Mouse (Mus musculus): ENCODE data around the gene Gabrb1. TPM values are rescaled to one million over a fixed set of nuclear protein-coding genes. Genes with fewer than 3 reads are reported as not detected.
A peak's percentile ranks its signal among the peaks of the same experiment; 100 is the strongest.

Gabrb1 gene
- polyA plus RNA-seq, 1 experiment: not detected

DNA sequence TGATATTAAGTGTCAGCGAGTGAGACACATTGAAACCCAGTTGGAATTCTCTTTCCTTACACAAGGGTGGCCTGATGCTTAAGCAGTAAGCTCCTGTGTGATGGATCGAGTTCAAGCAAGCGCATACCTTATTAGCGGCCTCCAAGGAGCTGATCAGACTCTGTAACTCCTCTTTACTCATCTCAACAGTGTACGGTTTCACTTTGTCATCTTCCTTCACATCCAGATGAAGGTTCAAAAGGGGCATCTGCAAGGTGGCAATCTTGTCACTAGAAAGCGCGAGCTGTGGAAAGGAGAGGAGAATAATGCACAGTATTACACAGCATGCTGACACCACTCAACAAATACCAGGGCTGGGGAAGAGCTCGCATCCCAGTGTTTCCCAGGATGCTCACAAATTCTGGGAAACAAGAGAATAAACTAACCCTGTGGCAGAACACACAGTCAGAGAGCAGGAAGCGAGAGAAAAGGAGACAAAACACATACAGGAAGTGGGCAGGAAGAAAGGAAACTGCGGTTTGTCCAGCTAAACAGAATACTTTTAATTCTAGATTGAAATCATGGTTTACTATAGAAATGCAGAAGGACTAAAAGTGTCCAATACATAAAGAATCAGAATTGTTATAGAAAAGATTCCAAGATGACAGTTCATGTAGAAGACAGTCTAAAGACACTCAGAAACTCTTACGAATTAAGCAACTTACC, 503.0 kb downstream of the Gabrb1 start:
- Histone ChIP-seq H3K27ac (ENCODE audit: insufficient read depth, low read length) (no peak overlapping the region), H3K4me3 (ENCODE audit: low read depth, low read length) (no peak overlapping the region), H3K9ac (ENCODE audit: low read depth, poor library complexity, severe bottlenecking) (no peak overlapping the region), H3K27me3 (ENCODE audit: control insufficient read depth, insufficient read depth, low read length, poor library complexity, severe bottlenecking) (no peaks in the 10 kb centered on the region), H3K4me1 (ENCODE audit: control insufficient read depth, insufficient read depth, low read length) (no peaks in the 10 kb centered on the region), H3K9me3 (replicated peaks; ENCODE audit: control insufficient read depth, insufficient read depth, low read length, poor library complexity, severe bottlenecking) (no peaks in the 10 kb centered on the region), H3K36me3 (ENCODE audit: control insufficient read depth, insufficient read depth, low read length, poor library complexity, severe bottlenecking) (peaks cover 42% of the 10 kb centered on the region)
- TF ChIP-seq CTCF (IDR thresholded peaks at IDR 0.05; ENCODE audit: low read depth, low read length): no peak
- no peak for TF ChIP-seq POLR2A (IDR thresholded peaks at IDR 0.05; ENCODE audit: insufficient read depth, low read length)
- TF ChIP-seq EP300 (IDR thresholded peaks at IDR 0.05; ENCODE audit: insufficient read depth, low read depth, low read length): no peak

DNA sequence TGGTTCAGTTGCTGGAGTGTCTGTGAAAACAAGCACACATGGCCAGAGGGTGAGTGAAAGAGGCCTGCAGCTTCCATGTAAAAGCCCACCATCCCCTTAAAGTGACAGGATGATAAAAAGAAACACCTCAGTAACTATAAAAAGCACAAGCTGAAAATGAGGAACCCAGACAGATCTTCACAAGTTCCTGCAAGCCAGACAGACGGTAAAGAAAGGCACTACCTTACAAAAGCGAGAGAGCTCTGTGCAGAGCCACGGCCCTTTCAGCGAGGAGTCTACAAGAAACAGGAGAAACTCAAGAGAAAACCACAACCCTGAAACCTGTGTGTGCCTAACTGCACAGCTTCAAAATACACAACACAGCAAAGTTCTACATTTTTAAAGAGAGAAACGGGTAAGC, 504.9 kb downstream of the Gabrb1 start:
- no peak overlapping the region for H3K27ac ChIP-seq (ENCODE audit: insufficient read depth, low read length)
- H3K27me3 ChIP-seq (ENCODE audit: control insufficient read depth, insufficient read depth, low read length, poor library complexity, severe bottlenecking): no peaks in the 10 kb centered on the region
- H3K9ac ChIP-seq (ENCODE audit: low read depth, poor library complexity, severe bottlenecking): no peak overlapping the region
- no peaks in the 10 kb centered on the region for H3K9me3 ChIP-seq (replicated peaks; ENCODE audit: control insufficient read depth, insufficient read depth, low read length, poor library complexity, severe bottlenecking)
- peaks cover 42% of the 10 kb centered on the region for H3K36me3 ChIP-seq (ENCODE audit: control insufficient read depth, insufficient read depth, low read length, poor library complexity, severe bottlenecking)
- peaks cover 3% of the 10 kb centered on the region for H3K4me1 ChIP-seq (ENCODE audit: control insufficient read depth, insufficient read depth, low read length)
- TF ChIP-seq EP300 (IDR thresholded peaks at IDR 0.05; ENCODE audit: insufficient read depth, low read depth, low read length) (no peak), CTCF (IDR thresholded peaks at IDR 0.05; ENCODE audit: low read depth, low read length) (no peak), POLR2A (IDR thresholded peaks at IDR 0.05; ENCODE audit: insufficient read depth, low read length) (no peak)
- H3K4me3 ChIP-seq (ENCODE audit: low read depth, low read length): no peak overlapping the region

DNA sequence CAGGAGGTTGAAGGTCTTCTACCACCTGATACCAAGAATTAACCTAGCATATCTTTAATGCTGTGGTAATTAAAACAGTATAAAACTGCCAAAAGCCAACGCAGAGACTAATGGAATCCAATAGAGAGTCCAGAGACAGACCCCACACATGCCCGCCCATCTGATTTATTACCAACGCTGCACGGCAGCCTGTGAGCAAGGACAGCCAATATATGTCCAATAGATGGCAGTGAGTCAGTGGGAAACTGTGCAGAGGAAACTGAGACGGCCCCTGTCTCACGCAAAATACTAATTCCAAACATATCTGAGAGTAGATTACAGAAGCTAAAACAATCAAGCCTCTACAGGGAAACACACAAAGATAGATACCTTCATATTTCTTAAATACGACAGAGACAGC, 506.5 kb downstream of the Gabrb1 start:
- no peak overlapping the region for H3K27ac ChIP-seq (ENCODE audit: insufficient read depth, low read length)
- peaks cover 37% of the 10 kb centered on the region for H3K36me3 ChIP-seq (ENCODE audit: control insufficient read depth, insufficient read depth, low read length, poor library complexity, severe bottlenecking)
- no peaks in the 10 kb centered on the region for H3K9me3 ChIP-seq (replicated peaks; ENCODE audit: control insufficient read depth, insufficient read depth, low read length, poor library complexity, severe bottlenecking)
- no peak overlapping the region for H3K4me3 ChIP-seq (ENCODE audit: low read depth, low read length)
- TF ChIP-seq POLR2A (IDR thresholded peaks at IDR 0.05; ENCODE audit: insufficient read depth, low read length): no peak
- TF ChIP-seq CTCF (IDR thresholded peaks at IDR 0.05; ENCODE audit: low read depth, low read length): no peak
- no peak for TF ChIP-seq EP300 (IDR thresholded peaks at IDR 0.05; ENCODE audit: insufficient read depth, low read depth, low read length)
- no peak overlapping the region for H3K9ac ChIP-seq (ENCODE audit: low read depth, poor library complexity, severe bottlenecking)
- H3K27me3 ChIP-seq (ENCODE audit: control insufficient read depth, insufficient read depth, low read length, poor library complexity, severe bottlenecking): no peaks in the 10 kb centered on the region
- peaks cover 3% of the 10 kb centered on the region for H3K4me1 ChIP-seq (ENCODE audit: control insufficient read depth, insufficient read depth, low read length)

DNA sequence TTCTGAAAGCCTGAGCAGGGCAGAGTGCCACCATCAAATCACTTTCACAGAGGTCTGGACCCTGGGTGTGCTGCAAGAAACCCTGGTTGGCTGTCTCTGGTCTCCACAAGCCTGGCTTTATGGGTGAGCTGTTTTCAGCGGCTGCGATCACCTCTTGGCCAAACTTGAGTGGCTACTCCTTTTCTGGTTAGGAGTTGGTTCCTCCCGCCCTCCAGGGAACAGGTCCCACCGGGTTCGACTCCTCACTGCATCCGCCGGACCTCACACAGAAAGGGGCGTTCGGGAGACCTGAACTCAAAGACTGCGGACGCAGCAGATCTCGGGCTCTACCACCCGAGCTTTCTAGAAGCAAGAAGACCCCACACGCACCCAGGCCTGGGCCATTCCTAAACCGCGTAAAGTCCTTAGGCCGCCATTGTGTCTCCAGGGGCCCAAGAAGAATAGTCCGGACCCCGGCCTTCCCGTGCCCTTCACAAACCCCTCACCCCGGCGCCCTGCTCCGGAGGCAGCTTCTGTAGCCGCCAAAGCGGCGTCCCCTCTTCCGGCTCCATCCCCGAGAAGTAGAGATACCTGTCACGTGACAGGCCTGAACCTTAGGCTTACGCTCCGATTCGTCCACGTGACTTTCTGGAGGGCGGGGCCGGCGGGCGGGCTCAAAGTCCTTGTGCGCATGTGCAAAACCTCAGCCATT, 509.8 kb downstream of the Gabrb1 start, which contains the start of gene Commd8:
TSS of gene Commd8 (minus strand) at position 596 of the 691 bp plus-strand sequence.
- Histone ChIP-seq H3K9ac (ENCODE audit: low read depth, poor library complexity, severe bottlenecking) (peak within 1 kb of the TSS; percentile 88), H3K4me1 (ENCODE audit: control insufficient read depth, insufficient read depth, low read length) (peaks cover 3% of the 10 kb centered on the region), H3K27me3 (ENCODE audit: control insufficient read depth, insufficient read depth, low read length, poor library complexity, severe bottlenecking) (no peaks in the 10 kb centered on the region), H3K9me3 (replicated peaks; ENCODE audit: control insufficient read depth, insufficient read depth, low read length, poor library complexity, severe bottlenecking) (no peaks in the 10 kb centered on the region), H3K36me3 (ENCODE audit: control insufficient read depth, insufficient read depth, low read length, poor library complexity, severe bottlenecking) (peaks cover 8% of the 10 kb centered on the region), H3K4me3 (ENCODE audit: low read depth, low read length) (peak within 1 kb of the TSS; percentile 91), H3K27ac (ENCODE audit: insufficient read depth, low read length) (no peak within 1 kb of the TSS)
- TF ChIP-seq POLR2A (IDR thresholded peaks at IDR 0.05; ENCODE audit: insufficient read depth, low read length) (no peak), CTCF (IDR thresholded peaks at IDR 0.05; ENCODE audit: low read depth, low read length) (no peak), EP300 (IDR thresholded peaks at IDR 0.05; ENCODE audit: insufficient read depth, low read depth, low read length) (no peak)

DNA sequence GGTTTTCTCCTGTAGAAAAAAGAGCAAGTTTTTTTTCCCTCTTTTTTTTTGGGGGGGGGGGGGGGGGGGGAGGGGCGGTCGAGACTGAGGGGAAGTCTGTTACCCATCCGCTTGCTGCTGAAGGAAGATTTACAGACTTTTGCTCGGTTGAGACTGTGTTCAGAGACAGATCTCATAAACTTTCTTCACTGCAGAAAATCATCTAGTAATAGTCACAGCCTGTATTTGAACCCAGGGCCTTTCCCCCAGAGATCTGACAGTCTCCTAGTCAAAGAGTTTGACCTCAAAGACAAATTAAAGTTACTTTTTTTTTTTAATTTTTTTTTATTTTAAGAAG, 510.3 kb downstream of the Gabrb1 start:
- Histone ChIP-seq H3K27ac (ENCODE audit: insufficient read depth, low read length) (no peak overlapping the region), H3K36me3 (ENCODE audit: control insufficient read depth, insufficient read depth, low read length, poor library complexity, severe bottlenecking) (peaks cover 8% of the 10 kb centered on the region)
- TF ChIP-seq CTCF (IDR thresholded peaks at IDR 0.05; ENCODE audit: low read depth, low read length) (no peak), EP300 (IDR thresholded peaks at IDR 0.05; ENCODE audit: insufficient read depth, low read depth, low read length) (no peak), POLR2A (IDR thresholded peaks at IDR 0.05; ENCODE audit: insufficient read depth, low read length) (no peak)

DNA sequence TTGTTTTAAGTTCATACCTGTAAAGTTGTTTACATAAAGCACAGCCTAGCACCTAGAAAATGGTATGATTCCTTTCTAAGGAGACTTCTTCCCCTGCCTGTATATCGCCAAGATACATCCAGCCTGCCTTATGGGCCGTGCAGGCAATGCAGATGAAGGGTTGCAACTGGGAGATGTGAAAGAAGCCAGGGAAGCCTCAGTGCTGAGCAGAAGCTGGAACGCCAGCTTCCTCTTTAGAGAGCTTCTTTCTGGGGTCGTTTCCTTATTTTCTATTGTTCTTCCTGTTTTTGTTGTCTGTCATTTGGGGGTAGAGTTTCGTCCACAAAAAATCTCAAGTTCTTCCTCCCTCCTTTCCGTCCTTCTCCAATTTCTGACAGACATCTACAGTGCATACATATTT, 512.2 kb downstream of the Gabrb1 start:
- Histone ChIP-seq H3K4me1 (ENCODE audit: control insufficient read depth, insufficient read depth, low read length) (peaks cover 3% of the 10 kb centered on the region), H3K9me3 (replicated peaks; ENCODE audit: control insufficient read depth, insufficient read depth, low read length, poor library complexity, severe bottlenecking) (no peaks in the 10 kb centered on the region), H3K27me3 (ENCODE audit: control insufficient read depth, insufficient read depth, low read length, poor library complexity, severe bottlenecking) (no peaks in the 10 kb centered on the region), H3K4me3 (ENCODE audit: low read depth, low read length) (no peak overlapping the region), H3K9ac (ENCODE audit: low read depth, poor library complexity, severe bottlenecking) (no peak overlapping the region), H3K36me3 (ENCODE audit: control insufficient read depth, insufficient read depth, low read length, poor library complexity, severe bottlenecking) (peaks cover 5% of the 10 kb centered on the region), H3K27ac (ENCODE audit: insufficient read depth, low read length) (no peak overlapping the region)
- TF ChIP-seq POLR2A (IDR thresholded peaks at IDR 0.05; ENCODE audit: insufficient read depth, low read length) (no peak), EP300 (IDR thresholded peaks at IDR 0.05; ENCODE audit: insufficient read depth, low read depth, low read length) (no peak), CTCF (IDR thresholded peaks at IDR 0.05; ENCODE audit: low read depth, low read length) (no peak)

More for the DNA sequence above, 510.3 kb downstream of the Gabrb1 start:
- Histone ChIP-seq H3K4me1 (ENCODE audit: control insufficient read depth, insufficient read depth, low read length) (peaks cover 3% of the 10 kb centered on the region), H3K9me3 (replicated peaks; ENCODE audit: control insufficient read depth, insufficient read depth, low read length, poor library complexity, severe bottlenecking) (no peaks in the 10 kb centered on the region), H3K4me3 (ENCODE audit: low read depth, low read length) (0 out of 2 replicates have a peak overlapping the region, but pooled peaks have one; percentile 26), H3K9ac (ENCODE audit: low read depth, poor library complexity, severe bottlenecking) (peak overlapping the region; percentile 88), H3K27me3 (ENCODE audit: control insufficient read depth, insufficient read depth, low read length, poor library complexity, severe bottlenecking) (no peaks in the 10 kb centered on the region)
